Mouse (Mus musculus) spleen, adult 2 months (tissue): ENCODE results near the gene Dusp8.

Source experiments
- CTCF ChIP-seq: fragments of 200-500 bp; IDR thresholded peaks from 2 replicates; pipeline ENCODE4 v1.5.1; 2011; ENCODE audit warnings: mild to moderate bottlenecking, inconsistent platforms; ENCODE audit not compliant: insufficient read depth, insufficient read length, insufficient replicate concordance; ENCODE audit errors: extremely low read depth
- POLR2A ChIP-seq: fragments of 200-500 bp; IDR thresholded peaks from 2 replicates; pipeline ENCODE4 v1.6.1; 2011; ENCODE audit warnings: low read depth, low read length, inconsistent platforms

- TF ChIP-seq CTCF (no peak), POLR2A (no peak)
Observed at GRCm38 (mm10) chr7:142059024-142059423, 36.6 kb downstream of the Dusp8 start.
